Mouse (Mus musculus) heart, postnatal 4 days (tissue): ENCODE measurements around the gene Opalin. TPM values are rescaled to one million over a fixed set of nuclear protein-coding genes. Genes with fewer than 3 reads are reported as not detected.
A peak's percentile ranks its signal among the peaks of the same experiment; 100 is the strongest.

ENCODE experiments used
- DNase-seq: peaks from one replicate; pipeline ENCODE4 v3.0.0; 2021
- total RNA-seq, 2 experiments: library from RNA; stranded (reverse); gene quantifications; 2 replicates each; pipeline ENCODE4 v1.2.3; 2021

Gene Opalin
- not detected for total RNA-seq

DNA sequence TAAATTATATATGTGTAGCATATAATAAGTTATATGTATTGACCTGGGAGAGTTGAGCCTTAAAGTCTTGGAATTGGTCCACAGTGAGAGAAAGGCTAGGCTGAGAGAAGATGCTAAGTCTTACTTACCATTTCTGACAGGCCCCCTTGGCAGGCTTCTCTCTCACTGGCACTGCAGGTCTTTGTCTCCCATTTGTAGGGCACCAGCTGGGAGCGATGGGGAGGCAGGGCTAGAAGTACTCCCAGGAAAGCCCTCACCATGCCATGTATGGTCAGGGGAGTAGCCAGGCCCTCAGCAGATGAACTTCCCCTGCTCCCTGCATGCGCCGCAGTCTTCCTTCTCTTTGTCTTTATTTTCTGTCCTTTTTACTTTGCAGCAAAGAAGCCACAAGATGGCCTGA lies at the start of gene Opalin:
TSS of gene Opalin (minus strand) at position 208 of the 400 bp plus-strand sequence.
- no peak for DNase-seq

DNA sequence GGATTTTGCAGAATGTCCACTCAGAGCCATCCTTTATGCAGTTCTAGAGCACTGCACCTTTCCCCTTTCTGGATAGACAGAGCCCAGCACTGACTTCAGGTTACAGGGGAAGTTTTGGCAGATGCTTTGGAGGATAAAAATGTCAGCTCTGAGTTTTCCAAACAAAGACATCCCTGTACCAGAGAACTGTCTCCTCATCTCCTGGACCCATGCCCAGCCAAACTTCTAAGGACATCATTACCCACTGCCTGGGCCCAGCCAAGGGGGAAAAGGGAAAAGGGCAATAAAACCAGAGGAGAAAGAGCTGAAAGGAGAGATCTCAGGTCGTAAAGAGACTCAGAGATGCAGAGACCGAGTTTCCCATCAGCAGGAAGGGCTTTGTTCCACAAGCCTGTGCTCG lies 46.1 kb upstream of the Opalin start:
- no peak for DNase-seq

DNA sequence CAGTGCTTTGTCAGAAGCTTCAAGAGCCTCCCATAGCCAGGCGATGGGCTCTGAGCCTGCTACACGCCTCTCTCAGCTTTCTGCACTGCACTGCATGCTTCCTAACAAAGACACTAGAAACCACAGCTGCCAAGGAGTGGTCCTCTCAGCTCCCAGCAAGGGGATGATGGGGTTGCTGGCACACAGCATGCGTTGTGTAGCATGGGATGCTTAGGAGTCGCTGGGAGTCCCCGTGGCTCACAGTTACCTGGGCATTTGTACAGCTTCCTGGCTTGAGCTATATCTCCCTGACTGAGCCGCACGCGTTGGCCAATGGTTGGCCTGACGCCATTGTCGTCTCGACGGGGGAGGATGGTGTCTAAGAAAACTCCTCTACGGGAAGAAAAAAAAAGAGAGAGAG lies 43.0 kb upstream of the Opalin start:
- DNase-seq, result no peak

DNA sequence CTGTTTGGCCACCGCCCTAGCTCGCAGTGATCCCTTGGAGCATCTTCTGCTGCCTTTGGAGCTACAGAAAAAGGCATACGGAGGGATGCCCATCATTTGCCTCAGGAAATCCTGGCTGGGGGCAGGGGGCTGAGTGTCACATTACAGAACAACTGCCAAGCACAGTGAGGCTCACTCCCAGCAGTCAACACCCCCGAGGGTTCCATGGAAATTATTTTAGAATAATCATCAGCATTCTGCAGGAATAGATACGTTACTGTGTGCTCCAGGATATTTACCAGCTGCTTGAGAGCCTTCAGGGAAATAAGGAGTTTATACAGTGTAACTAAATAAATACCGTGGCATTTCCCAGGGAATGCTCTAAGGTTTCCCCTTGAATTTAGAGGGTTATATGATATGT lies 41.4 kb upstream of the Opalin start:
- peak; percentile 18 for DNase-seq

DNA sequence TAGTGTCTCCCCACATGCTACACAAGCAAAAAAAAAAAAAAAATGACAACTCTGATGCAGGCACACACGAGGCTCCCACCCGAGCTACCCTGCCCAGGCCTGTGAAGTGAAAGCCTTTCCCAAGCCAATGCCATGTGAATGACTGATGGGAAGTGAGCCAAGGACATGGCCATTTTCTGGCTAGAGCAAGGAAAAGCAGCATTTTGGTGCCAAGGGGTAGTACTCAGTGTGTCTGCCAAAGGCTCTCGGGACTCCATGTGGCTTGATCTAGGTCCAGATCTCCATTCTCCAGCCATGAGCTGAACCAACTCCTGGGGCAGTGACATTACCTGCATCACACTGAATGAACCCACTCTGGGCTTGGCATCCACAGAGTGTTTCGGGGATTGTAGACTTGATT lies 40.4 kb upstream of the Opalin start:
- no peak for DNase-seq

DNA sequence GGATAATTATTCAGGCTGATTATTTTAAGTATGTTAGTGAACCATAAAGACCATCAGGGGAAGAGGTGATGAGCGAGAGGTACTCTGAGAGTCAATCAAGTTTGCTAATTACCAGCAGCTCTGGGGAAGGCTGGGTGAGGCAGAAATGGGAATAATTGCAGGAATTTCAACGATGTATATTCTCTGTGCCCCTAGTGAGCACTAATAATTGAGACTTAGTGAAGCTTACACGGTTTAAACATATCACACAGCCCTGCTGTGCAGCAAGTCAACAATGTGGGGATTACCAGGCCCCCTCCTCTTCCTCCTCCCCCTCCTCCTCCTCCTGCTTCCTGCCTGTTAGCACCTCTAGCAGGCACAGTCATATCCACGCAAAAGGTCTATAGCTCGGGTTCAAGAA lies 37.7 kb upstream of the Opalin start:
- DNase-seq, result no peak

DNA sequence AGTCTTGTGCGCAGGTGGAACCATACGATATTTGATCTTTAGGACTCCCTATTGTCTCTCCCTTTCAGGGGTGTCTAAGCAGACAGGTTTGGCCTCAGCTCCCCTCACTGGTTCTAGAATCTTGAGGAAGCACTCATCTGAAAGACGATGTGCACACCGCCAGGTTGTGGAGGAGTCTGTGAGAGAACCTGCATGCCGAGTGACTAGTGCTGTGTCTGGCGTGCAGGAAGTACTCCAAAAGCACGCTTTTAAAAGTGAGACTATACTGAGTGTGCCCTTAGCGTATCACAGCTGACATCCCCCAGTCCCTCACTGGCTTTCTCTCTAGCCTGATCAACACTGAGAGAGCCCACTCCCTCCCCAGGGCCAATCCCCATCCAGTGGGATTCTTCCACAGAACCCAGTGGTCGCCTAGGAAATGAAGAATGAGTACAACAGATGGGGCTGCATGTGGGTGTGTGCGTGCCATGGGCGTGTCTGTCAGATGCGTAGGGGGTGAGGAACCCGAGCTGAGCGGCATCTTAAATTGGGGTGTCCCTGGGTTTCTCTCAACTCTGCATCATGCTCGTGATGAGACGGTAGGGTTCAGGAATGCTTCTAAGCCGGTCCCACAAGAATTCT lies 37.1 kb upstream of the Opalin start:
- no peak for DNase-seq

DNA sequence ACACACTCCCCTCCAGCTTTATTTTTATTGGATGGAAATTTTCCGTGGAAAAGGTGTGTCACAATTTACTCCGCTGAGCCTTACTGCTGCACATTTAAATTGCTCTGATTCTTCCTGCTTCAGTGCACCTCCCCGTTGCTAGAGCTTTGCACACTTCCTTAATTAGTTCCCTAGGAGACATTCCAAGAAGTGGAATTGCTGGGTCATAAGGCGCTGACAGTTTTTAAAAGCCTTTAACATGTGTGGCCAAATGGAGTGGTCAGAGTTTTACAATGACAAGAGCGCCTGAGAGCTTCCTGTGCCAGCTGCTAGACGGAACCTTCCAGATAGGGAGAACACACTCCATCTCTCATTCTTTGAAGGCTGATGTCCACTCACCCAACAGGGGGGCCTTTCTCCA lies 35.7 kb upstream of the Opalin start:
- DNase-seq, result no peak

DNA sequence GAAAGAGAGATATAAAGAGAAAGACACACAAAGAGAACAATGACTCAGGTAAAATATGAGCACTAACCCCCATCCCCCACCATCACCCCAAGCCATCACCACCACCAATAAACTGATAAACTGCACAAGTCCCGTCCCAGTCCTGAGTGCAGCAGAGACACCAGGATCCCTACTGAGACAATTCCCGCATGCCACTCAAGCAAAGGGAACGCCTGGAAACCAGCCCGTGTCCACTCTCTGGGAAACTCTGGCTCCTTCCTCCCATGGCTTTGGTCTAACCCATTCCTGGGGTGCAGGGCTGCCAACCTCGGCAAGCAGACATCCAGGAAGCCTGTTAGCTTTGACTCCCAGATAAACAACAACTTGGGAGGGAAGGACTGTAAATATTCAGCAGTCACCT lies 33.1 kb upstream of the Opalin start:
- no peak for DNase-seq

DNA sequence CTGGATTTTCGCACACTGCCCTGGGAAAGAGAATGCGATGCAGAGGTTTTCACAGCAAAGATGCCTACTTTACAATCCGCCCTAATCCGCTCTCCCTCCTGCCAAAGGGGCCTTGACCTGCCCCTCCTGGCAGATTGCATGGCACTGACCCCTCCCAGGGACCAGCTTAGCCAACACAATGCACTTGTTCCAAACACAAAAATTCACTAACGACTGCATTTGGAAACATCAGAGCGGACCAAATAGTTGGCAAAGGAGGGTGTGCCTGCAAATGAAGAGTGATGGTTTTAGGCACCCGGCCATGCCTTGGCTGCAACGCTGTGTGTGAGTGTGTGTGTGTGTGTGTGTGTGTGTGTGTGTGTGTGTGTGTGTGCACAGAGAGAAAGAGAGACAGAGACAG lies 32.6 kb upstream of the Opalin start:
- DNase-seq, result no peak

DNA sequence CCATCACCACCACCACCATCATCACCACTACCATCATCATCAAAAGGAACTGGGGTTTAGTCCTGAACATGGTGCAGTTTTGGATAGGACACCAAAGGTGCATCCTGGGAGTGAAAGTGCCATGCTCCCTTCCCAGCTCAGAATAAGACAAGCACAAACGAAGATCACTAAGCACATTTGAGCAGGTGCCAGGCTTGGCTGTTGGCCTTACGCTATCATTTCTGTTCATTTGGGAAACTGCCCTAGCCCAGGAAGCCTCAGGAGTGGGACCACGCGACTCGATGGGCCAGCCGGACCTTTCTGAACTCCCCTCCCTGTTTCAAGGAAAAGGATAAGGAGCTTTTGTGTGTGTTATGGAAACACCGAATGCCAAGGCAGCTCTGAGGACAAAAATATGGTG lies 31.8 kb upstream of the Opalin start:
- no peak for DNase-seq

DNA sequence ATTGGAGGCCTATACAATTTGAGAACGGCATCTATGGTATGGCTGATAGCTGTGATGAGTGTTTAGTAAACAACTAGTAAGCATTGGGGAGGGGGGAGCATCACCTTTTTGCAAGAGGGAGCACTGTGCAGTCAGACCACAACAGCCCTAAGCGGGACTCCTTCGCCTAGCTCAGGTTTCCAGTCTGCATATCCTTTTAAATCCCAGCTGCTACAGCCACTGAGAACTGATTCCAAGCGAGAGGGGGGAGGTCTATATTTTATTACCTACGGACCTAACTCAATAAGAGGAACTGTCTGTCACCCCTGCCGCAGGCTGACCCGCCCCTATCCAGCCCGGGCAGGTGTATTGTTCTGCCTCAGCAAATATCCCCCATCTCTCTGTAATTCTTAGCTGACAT lies 30.6 kb upstream of the Opalin start:
- no peak for DNase-seq

DNA sequence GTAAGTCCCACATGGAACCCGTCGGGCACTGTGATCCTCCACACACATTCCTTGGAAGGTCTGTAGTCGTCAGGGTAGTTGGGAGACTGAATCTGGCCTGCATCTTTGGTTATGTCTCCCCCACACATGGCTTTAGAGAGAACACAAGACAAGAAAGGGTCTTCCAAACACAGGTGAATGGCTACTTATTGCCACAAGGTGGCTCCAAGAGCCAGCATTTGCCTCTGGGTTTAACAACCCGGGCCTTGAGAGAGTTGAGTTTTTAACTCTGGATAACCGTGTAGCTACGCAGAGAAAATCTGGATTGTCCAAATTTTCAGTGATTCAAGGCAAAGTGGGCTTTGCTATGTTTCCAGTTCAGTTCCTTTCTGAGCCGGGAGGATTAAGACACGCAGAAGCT lies 28.0 kb upstream of the Opalin start:
- peak; percentile 33 for DNase-seq

DNA sequence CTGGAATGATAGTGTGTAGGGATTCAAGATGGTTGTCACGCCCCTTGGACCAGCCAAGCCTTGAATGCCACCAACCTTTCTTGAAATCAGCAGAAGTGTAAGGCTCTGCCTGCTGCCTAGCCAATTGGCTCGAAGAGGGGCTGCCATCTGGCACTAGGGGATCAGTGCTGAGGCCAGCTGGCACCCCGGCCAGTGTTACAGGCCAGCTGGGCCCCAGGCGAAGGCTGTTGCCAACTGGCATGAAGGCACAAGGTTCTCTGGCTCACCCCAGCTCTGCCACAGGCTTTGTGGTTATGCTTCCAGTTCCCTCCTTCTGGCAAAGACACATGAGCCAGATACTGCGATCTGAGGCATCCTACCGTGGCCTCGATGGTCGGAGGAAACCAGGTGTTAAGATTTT lies 24.5 kb upstream of the Opalin start:
- peak; percentile 28 for DNase-seq

DNA sequence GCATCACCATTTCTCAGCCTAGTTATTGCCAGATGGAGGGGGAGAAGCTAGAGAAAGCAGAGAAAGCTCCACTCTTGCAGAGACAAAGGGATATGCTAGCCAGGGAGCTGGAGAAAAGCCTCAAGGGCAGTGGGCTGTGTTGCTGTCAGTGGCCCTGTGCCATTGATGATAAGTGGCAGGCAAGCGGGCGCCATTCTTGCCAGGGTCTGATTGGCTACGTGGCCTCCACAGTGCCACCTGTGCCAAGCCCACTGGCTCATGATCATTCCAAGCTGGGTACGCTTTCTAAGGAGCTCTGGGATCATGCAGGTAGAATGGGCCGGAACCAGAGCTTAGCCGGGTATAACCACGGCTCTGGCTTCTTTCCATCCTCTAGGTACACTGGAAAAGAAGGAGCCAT lies 23.9 kb upstream of the Opalin start:
- DNase-seq, result no peak

DNA sequence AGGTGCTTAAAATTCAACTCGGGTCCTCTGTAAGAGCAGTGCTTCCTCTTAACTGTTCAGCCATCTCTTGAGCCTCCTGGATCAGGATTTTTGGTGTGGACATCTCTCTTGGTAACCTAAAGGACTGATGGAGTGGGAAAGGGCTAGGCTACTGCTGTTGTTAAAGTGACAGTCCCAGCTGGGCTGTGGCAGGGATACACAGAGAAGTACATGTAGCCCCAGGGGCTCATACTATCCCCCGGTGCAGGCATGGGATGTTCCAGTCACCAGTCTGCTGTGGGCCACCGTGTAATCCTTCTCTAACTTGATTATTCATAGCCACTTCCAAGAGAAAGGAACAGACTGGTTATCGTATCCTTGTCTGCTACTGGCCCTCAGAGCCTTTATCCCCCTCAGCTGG lies 20.1 kb upstream of the Opalin start:
- DNase-seq, result no peak

DNA sequence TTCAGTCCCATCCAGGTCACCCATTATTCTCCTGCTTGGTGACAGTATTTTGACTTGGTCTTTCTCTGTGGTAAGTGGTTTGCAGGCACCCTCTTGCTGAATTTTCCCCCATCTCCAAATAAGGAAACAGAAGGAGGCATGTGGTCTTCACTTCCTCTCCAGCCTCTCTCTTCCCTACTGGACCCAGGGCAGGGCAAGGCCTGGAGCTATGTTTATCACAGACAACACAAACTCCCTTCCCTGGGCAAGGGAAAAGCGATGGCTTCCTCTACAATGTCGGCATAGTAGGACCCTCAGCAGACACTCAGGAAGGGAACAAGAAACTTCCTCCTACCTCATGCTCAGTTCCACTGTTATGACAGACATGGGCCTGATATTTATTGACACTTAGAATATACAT lies 15.0 kb upstream of the Opalin start:
- no peak for DNase-seq

DNA sequence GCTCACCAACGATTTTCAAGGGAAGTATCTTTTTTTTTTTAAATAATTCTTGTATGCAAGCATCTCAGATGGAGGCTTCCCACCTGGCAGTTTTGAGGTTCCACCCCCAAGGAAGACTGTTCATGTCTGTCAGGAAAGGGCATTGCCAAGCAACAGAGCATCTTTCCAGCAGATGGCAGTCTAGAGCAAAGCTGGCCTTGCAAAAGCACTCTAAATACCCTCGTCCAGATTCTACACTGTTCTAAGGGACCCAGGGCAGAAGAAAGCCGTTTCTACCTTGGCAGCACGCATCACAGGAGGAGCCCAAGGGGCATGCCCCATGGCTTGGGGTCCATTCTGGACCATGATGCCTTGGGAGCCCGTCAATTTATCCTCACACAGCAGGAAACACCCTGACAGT lies 12.9 kb upstream of the Opalin start:
- DNase-seq, result peak; percentile 70

DNA sequence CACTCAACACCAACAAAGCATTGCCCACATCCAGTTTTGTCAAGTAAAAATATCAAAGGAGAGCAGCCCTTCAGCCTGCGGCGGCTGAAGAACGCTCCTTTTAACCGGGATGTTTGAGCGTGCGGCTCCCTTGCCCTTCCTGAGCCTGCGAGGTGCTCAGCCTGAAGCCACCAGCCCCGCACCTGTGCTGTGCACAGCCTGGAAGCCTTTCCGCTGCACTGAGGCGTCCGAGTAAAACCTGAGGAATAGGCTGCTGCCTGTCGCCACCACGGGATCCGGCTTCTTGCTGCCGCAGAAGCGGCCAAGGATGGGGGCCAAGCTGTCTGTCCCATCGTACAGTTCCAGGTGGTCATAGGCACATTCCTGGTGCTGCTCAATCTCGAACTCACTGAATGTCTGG lies 11.6 kb upstream of the Opalin start:
- no peak for DNase-seq

DNA sequence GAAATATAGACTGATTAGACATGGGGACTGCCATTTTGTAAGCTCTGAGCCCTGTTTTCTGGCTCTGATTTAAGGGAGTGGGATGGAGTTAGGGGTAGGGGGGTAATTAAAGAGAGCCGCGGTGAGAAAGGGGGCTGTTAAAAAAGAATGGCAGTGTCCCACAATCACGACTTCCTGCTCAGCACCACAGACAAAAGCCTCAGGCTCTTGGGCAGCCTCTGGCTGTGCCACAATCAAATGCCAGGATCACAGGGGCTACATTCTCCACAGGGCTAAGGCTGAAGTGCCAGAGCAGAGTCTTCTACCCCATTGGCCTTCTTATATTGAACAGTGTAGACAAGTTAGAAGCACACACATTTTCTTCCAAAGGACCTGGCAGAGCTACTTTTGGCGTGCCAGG lies 11.0 kb upstream of the Opalin start:
- DNase-seq, result no peak

DNA sequence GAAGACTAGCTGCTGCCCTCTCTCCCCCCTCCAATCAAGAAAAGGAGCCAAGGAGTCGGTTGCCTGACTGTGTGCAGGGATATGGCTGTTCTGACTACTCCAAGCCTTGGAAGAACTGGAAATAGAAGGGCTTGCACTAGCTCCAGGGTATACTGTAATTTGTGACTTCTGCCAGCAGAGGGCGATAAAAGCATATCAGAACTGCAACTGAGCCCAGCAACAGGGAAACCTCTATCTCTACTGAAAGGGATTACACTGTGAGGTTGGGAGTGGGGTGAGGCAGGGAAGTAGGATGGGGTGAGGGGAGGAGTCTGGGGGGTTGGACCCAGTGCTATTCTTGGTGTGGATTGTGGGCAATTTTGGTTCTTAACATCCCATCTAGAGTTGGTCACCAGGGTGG lies 9.8 kb upstream of the Opalin start:
- peak; percentile 81 for DNase-seq

DNA sequence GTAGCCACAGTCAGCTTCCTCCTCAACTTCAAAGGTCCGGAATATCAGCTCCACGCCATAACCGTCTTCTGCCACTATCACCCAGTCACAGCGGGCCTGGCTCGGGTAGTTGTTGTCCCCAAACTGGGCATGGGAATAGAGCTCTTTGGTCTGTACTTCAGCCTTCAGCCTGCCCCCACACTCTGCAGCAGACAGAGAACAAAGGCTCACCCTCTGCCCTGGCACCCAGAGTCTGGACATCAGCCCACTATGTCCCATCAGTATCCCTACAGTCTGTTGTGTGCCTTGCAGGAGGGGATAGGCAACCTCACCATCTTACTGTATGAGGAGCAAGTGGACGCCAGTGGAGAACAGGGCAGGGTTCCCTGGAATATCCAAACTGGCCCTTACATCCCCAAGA lies 9.4 kb upstream of the Opalin start:
- DNase-seq, result no peak

DNA sequence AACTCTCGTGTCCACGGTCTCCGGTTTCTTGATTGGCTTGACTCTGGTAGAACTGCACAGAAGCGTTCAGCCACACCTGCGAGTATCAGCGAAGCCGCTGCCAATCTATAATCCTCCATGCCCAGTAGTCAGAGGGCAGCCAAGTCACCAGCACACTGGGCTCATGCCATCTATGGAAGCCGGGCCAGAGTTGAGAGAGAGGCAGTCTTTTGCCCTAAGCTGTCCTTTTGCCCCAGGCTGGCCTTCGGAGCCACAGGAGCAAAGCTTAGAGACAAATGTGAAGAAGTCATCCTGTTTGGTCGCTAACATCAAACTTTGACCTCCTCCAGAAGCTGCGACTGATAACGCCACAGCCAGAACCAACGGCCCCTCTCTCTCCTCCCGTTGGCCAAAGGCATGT lies 6.7 kb upstream of the Opalin start:
- DNase-seq, result no peak

DNA sequence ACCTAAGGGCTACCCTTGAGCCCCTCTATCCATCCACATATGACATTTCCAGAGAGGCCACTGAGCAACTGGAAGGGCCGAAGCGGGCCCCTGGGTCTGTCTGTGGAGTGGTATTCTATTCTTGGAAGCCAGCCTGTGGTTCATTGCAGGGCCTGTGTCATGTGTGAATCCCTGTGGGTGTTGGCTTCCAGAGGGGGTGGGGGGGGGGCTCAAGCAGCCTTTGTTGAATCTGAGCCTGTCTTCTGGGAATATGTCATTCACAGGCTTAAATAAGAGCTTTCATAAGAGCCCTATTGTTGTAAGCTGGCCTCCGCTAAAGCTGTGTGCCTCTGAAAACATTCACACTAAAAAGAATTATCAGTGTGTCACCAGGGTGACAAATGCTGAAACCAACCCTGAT lies 4.7 kb upstream of the Opalin start:
- DNase-seq, result no peak

DNA sequence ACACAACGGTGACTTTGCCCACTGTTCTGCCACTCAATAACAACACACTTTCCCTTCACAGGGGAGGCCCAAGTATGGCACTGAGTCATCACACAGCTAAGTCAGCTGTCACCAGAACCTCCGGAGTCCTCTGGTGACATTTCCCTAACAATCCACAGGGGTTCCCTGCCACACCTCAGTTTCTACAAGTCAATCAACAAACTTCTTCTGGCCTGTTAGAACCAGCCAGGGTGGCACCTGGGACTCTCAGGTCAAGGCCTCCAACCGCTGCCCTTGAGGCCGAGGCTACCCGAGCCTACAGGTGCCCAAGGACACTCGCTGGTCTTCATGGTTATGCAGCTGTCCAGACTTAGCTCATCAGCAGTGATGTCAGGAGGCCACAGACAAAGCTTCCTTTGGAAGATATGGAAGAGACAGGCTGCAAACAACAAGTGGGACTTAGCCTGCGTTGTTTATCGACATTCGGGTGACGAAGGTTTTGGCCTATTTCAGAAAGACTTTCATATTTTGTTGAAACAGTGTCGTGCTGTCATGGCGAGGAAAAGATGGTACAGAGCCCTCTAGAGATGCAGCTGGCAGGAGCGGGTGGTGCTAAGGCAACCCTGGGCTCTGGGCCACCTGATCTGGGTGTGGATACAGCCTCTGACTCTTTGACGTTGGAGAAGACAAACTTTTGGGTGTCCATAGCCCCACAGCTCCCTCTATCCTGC lies 3.0 kb downstream of the Opalin start:
- DNase-seq, result no peak
